Mouse (Mus musculus): Measurements from ENCODE around the gene Irs2. TPM values are rescaled to one million over a fixed set of nuclear protein-coding genes. Genes with fewer than 3 reads are reported as not detected.

The Irs2 gene
- total RNA-seq (2015; ENCODE audit: low replicate concordance) = 12.1 and 15.2 TPM in 2 replicates
- 10.6 and 13.5 TPM in 2 replicates for total RNA-seq (2017; ENCODE audit: low replicate concordance)

GRCm38 (mm10) chr8:11008379-11008775 is at the start of gene Irs2:
Gene Irs2 (minus strand): TSS chr8:11008458.
- ATAC-seq (replicated peaks; ENCODE audit: low FRiP score, poor library complexity, severe bottlenecking) = no peak

DNA sequence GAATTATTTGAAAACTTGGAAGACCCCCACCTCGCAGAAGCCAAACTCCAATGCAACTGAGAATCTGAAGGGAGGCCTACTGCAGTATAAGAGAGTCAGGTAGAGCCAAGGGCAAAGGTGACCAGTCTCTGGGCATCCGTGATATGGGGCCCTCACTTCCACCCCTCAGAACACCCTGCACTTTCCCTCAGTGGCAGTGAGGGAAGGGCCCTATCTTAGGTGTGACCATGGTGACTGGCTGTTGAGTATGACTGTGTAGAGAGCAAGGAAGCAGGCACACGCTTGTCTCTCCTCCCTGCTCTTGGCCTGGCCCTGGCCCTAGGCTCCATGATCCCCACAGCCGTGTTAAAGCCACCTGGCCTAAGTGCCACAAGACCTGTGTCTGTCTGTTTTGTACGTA is 48.4 kb upstream of the Irs2 start:
- no peak for ATAC-seq (replicated peaks; ENCODE audit: low FRiP score, poor library complexity, severe bottlenecking)

DNA sequence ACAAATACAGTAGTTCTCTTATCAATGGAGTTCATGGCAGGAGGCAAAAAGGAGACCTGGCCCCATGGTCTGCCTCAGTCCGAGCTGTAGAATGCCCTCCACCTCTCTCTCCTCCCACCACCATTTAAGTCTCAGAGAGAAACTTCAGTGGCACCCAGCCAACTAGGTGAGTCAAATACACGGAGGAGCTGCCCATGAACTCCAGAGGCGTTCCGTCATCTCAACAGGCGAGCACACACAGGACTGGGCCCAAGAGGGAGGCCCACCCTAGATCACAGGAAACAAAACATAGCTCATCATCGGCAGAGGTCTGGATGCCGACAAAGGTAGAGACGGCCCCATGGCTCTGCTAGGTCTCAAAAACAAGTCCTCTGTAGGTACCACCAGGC is 47.9 kb upstream of the Irs2 start:
- ATAC-seq (replicated peaks; ENCODE audit: low FRiP score, poor library complexity, severe bottlenecking) = no peak

GRCm38 (mm10) chr8:11055557-11056174 is 47.4 kb upstream of the Irs2 start:
- ATAC-seq (replicated peaks; ENCODE audit: low FRiP score, poor library complexity, severe bottlenecking) = no peak

- no peak for ATAC-seq (replicated peaks; ENCODE audit: low FRiP score, poor library complexity, severe bottlenecking)
Observed at GRCm38 (mm10) chr8:11049835-11050234, 41.6 kb upstream of the Irs2 start.

- no peak for ATAC-seq (replicated peaks; ENCODE audit: low FRiP score, poor library complexity, severe bottlenecking)
Observed at GRCm38 (mm10) chr8:11047812-11048211, 39.6 kb upstream of the Irs2 start.

DNA sequence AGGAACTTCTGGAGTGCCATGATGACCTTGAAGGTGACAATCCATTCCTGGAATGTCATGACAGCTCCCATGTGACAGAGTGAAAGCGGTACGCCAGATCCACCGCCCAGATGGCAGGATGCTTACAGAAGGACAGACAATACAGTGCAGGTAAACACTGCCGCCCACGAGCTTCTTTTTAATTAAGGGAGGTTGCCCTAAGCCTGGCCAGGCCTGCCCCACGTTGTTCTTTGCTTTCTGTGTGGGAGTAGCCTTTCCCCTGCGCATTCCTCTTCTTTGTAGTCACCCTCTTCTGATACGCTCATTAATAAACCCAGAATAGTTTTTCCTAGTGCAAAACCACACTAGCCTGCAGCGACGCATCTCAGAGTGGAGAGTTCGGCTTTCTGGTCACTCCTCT is 36.4 kb upstream of the Irs2 start:
- ATAC-seq (replicated peaks; ENCODE audit: low FRiP score, poor library complexity, severe bottlenecking) = no peak

DNA sequence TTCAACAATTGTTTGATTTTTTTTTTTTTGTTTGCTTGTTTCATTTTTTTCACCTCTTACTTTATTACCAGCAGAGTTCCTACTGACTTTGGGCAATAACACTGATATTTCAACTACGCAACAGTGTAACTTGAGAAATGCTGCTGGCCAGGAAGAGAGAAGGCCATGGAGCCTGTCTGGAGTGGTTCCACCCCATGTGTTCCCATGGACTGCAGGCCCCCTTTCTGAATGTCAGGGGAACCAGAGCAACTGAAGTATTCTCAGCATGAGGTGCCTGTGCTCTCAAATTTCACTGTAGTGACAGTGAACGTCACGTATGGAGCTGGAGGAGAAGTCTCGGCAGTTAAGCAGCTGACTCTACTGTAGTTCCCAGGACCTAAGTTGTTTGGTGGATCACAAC is 35.3 kb upstream of the Irs2 start:
- ATAC-seq (replicated peaks; ENCODE audit: low FRiP score, poor library complexity, severe bottlenecking) = no peak

DNA sequence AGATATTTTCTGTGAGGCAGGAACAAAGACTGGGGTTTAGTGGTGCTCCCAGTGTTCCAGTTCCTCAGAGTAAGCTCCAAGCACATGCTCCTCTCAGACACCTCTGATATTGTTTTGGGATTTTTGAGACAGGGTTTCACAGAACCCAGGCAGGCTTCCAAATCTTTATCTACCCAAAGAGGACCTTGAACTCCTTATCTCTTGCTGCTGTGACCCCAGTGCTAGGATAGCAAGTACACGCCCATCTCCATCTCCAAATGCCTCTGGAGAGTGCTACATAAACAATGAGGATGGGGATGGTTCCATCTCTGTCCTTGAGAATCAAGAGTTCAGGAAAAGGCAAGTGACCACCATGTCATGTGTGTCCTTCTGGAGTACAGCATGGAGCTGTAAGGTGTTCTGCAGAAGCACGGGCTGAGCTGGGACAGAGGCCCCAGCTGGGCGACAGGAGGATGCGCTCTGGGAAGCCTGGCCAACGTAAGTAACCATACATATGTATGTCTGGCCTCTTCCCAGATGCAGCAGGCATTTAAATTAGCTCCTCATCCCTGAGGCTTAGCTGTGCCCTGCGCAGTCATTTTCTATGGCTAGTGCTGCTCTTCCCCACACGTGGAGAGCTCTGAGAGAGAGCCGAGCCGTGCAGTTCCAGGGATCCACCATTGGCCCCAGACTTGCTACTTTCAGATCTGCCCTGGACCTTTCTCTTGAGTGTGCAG is 34.8 kb upstream of the Irs2 start:
- no peak for ATAC-seq (replicated peaks; ENCODE audit: low FRiP score, poor library complexity, severe bottlenecking)

- no peak for ATAC-seq (replicated peaks; ENCODE audit: low FRiP score, poor library complexity, severe bottlenecking)
Observed at GRCm38 (mm10) chr8:11040088-11040487, 31.8 kb upstream of the Irs2 start.

- ATAC-seq (replicated peaks; ENCODE audit: low FRiP score, poor library complexity, severe bottlenecking) = no peak
Observed at GRCm38 (mm10) chr8:11038788-11039187, 30.5 kb upstream of the Irs2 start.

DNA sequence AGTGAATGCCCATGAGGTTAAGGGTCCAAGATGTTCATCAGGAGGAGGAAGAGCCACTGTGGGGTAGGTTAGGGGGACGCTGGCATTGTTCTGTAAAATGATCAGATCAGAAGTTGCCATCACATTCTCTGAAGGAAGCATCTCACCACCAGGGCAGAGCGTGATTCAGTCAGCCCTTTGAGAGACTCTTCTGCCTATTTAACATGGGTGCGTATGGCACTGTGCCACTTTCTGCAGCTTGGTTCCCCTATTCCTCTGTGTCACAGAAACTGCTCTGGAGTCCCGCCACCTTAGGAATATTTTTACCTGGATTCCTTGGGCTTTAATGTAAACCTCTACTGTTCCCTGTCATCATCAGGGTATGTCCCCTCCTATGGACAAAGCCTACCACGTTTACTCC is 30.1 kb upstream of the Irs2 start:
- no peak for ATAC-seq (replicated peaks; ENCODE audit: low FRiP score, poor library complexity, severe bottlenecking)

DNA sequence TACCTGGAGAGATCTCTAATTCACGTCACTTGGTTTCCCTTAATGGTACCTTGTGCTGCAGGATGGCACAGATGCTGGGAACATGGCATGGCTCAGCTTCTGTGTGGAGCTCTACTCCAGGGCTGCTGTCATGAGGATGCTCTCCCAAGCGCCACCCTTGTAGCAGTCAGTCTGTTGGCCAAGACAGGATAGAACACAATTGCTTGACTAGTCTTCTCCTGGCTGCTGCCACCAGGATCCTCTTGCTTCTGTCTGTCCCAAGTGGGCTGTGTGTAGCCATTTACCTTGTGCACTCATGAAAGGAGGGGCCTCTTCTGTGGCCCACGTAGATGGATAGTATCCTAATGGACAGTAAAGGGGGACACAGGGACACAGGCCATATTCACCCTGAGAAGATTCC is 28.5 kb upstream of the Irs2 start:
- no peak for ATAC-seq (replicated peaks; ENCODE audit: low FRiP score, poor library complexity, severe bottlenecking)

GRCm38 (mm10) chr8:11035628-11036416 is 27.6 kb upstream of the Irs2 start:
- no peak for ATAC-seq (replicated peaks; ENCODE audit: low FRiP score, poor library complexity, severe bottlenecking)

GRCm38 (mm10) chr8:11024871-11025270 is 16.6 kb upstream of the Irs2 start:
- no peak for ATAC-seq (replicated peaks; ENCODE audit: low FRiP score, poor library complexity, severe bottlenecking)

GRCm38 (mm10) chr8:11020949-11021572 is 12.8 kb upstream of the Irs2 start:
- ATAC-seq (replicated peaks; ENCODE audit: low FRiP score, poor library complexity, severe bottlenecking) = no peak

DNA sequence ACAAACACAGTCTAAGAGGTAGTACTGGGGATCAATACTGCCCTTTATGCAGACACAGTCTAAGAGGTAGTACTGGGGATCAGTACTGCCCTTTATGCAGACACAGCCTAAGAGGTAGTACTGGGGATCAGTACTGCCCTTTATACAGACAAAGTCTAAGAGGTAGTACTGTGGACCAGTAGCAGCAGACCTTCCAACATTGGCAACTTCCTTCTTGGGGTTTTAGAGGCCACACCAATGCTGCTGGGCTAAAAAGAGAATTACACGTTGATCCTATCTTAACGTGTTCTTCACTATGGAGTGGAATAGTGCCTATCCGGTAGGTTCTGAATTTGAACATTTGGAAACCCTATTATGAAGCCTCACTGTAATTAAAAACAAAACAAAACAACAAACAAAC is 7.4 kb upstream of the Irs2 start:
- no peak for ATAC-seq (replicated peaks; ENCODE audit: low FRiP score, poor library complexity, severe bottlenecking)

GRCm38 (mm10) chr8:11013258-11013657 is 5.0 kb upstream of the Irs2 start:
- ATAC-seq (replicated peaks; ENCODE audit: low FRiP score, poor library complexity, severe bottlenecking) = no peak

DNA sequence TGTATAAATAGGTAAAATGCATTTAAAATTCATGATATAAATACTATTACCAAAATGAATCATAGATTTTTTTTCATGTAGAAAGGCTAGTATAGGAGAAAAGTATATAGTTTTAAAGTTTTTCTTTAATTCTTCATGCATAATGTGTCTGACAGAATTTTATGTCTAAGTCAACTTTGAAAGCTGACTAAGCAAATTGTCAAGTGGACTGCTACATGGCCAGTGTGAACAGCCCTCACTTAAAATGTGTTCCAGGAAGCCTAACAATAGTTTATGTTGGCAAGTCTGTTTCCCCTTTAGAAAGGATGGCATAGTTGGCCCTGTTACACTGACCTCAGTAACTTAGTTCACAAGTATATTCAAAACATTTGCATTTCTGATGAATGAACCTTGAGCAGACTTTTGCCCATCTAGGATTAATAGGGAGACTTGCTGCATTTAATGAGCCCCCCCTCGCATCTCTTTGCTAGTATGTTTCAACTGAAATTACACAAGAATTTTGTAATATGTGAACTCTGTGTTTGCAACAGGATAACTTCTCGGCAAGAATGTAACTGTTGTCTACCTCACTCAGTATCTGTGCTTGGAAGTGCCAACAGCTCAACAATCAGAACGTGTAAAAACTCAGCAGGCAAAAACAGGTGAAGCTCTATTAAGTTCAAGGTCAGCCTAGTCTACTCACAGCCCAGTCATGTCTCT is 3.7 kb upstream of the Irs2 start:
- no peak for ATAC-seq (replicated peaks; ENCODE audit: low FRiP score, poor library complexity, severe bottlenecking)
